Mouse (Mus musculus) myocyte (in vitro differentiated cells): ENCODE data around the gene Ppp1ca. TPM values are rescaled to one million over a fixed set of nuclear protein-coding genes. Genes with fewer than 3 reads are reported as not detected.

Source experiments
- H3K27me3 ChIP-seq: one replicate; pipeline ENCODE4 v1.6.1; 2011; ENCODE audit not compliant: control insufficient read depth, insufficient read depth, insufficient read length
- H3K36me3 ChIP-seq: one replicate; pipeline ENCODE4 v1.6.1; 2011; ENCODE audit not compliant: control insufficient read depth, insufficient read depth
- H3K4me2 ChIP-seq: one replicate; pipeline ENCODE4 v1.6.1; 2011; ENCODE audit warnings: low read depth, control low read depth
- H3K4me3 ChIP-seq: one replicate; pipeline ENCODE4 v1.5.1; 2011; ENCODE audit warnings: mild to moderate bottlenecking, control low read depth, moderate library complexity
- H3K79me2 ChIP-seq: one replicate; pipeline ENCODE4 v1.6.1; 2011; ENCODE audit not compliant: control insufficient read depth, insufficient read depth
- H3ac ChIP-seq: one replicate; pipeline ENCODE4 v1.6.1; 2011; ENCODE audit not compliant: control insufficient read depth, insufficient read length
- CEBPB ChIP-seq: IDR thresholded peaks from 2 replicates; pipeline ENCODE4 v1.6.1; 2011; ENCODE audit warnings: mild to moderate bottlenecking, moderate library complexity; ENCODE audit not compliant: poor library complexity, insufficient read depth, severe bottlenecking
- E2F4 ChIP-seq: IDR thresholded peaks from one replicate; pipeline ENCODE4 v1.6.1; 2011; ENCODE audit warnings: mild to moderate bottlenecking, control low read depth, moderate library complexity; ENCODE audit not compliant: insufficient read depth
- MAX ChIP-seq: IDR thresholded peaks from one replicate; pipeline ENCODE4 v1.6.1; 2011; ENCODE audit warnings: low read depth, mild to moderate bottlenecking, control low read depth
- MYOD1 ChIP-seq, 3 experiments: IDR thresholded peaks; one replicate each; pipeline ENCODE4 v1.6.1; 2011; ENCODE audit warnings: control low read depth in 2 of 3, low read depth in 2 of 3, mild to moderate bottlenecking in 2 of 3, moderate library complexity in 1 of 3; ENCODE audit not compliant: insufficient read length in 2 of 3, control insufficient read depth in 1 of 3
- MYOG ChIP-seq, 3 experiments: IDR thresholded peaks; one replicate each; pipeline ENCODE4 v1.6.1; 2011; ENCODE audit warnings: control low read depth in 2 of 3, low read depth in 2 of 3, mild to moderate bottlenecking in 2 of 3; ENCODE audit not compliant: insufficient read length in 2 of 3, control insufficient read depth in 1 of 3, insufficient read depth in 1 of 3
- POLR2A ChIP-seq: IDR thresholded peaks from one replicate; pipeline ENCODE4 v1.6.1; 2011; ENCODE audit warnings: low read depth, mild to moderate bottlenecking, control low read depth, moderate library complexity; ENCODE audit not compliant: insufficient read length
- POLR2AphosphoS2 ChIP-seq: IDR thresholded peaks from one replicate; pipeline ENCODE4 v1.6.1; 2011; ENCODE audit warnings: low read depth, control low read depth; ENCODE audit not compliant: insufficient read length
- REST ChIP-seq: IDR thresholded peaks from one replicate; pipeline ENCODE4 v1.6.1; 2011; ENCODE audit warnings: mild to moderate bottlenecking, control low read depth, moderate library complexity; ENCODE audit not compliant: insufficient read depth, insufficient read length
- SRF ChIP-seq: IDR thresholded peaks from one replicate; pipeline ENCODE4 v1.6.1; 2011; ENCODE audit warnings: low read depth; ENCODE audit not compliant: control insufficient read depth, insufficient read length
- TCF12 ChIP-seq: IDR thresholded peaks from one replicate; pipeline ENCODE4 v1.6.1; 2011; ENCODE audit warnings: mild to moderate bottlenecking, control low read depth; ENCODE audit not compliant: poor library complexity, insufficient read depth, severe bottlenecking
- TCF3 ChIP-seq: IDR thresholded peaks from one replicate; pipeline ENCODE4 v1.6.1; 2011; ENCODE audit warnings: low read depth, control low read depth; ENCODE audit not compliant: insufficient read length
- USF1 ChIP-seq: IDR thresholded peaks from one replicate; pipeline ENCODE4 v1.6.1; 2011; ENCODE audit warnings: low read depth, mild to moderate bottlenecking, control low read depth, moderate library complexity
- polyA plus RNA-seq: library from polyadenylated mRNA; unstranded; fragments of >200 nt; fragmentation: generic; extraction: Trizol; gene quantifications from one replicate; pipeline ENCODE4 v1.2.1, GENCODE M21; 2012; ENCODE audit warnings: missing spikeins

The Ppp1ca gene
- polyA plus RNA-seq, 1 experiment = 702 TPM

GRCm38 (mm10) chr19:4154437-4155222, 37.2 kb upstream of the Ppp1ca start:
- Histone ChIP-seq H3K4me3 (no peak overlapping the region), H3K79me2 (peaks cover 4% of the 10 kb centered on the region), H3ac (no peak overlapping the region), H3K27me3 (no peaks in the 10 kb centered on the region), H3K36me3 (peaks cover 13% of the 10 kb centered on the region), H3K4me2 (no peak overlapping the region)
- TF ChIP-seq CEBPB = no peak
- TF ChIP-seq POLR2A = peak; percentile 10
- peak; percentile 73 for TF ChIP-seq POLR2AphosphoS2

GRCm38 (mm10) chr19:4155223-4156072, 36.4 kb upstream of the Ppp1ca start:
- Histone ChIP-seq H3ac (no peak overlapping the region), H3K27me3 (no peaks in the 10 kb centered on the region), H3K4me3 (no peak overlapping the region), H3K4me2 (no peak overlapping the region), H3K79me2 (no peaks in the 10 kb centered on the region), H3K36me3 (peaks cover 14% of the 10 kb centered on the region)
- TF ChIP-seq MYOG (IDR thresholded peaks at IDR 0.05; ENCODE audit: control insufficient read depth in 1 of 3, insufficient read depth in 1 of 3, insufficient read length in 2 of 3, low read depth in 2 of 3) = no peak
- no peak for TF ChIP-seq POLR2A
- no peak for TF ChIP-seq POLR2AphosphoS2
- TF ChIP-seq TCF3 = no peak
- TF ChIP-seq MYOD1 (IDR thresholded peaks at IDR 0.05; ENCODE audit: control insufficient read depth in 1 of 3, insufficient read length in 2 of 3, low read depth in 2 of 3) = no peak
- no peak for TF ChIP-seq USF1
- no peak for TF ChIP-seq SRF
- no peak for TF ChIP-seq REST
- no peak for TF ChIP-seq MAX
- no peak for TF ChIP-seq E2F4
- no peak for TF ChIP-seq CEBPB
- TF ChIP-seq TCF12 = no peak

DNA sequence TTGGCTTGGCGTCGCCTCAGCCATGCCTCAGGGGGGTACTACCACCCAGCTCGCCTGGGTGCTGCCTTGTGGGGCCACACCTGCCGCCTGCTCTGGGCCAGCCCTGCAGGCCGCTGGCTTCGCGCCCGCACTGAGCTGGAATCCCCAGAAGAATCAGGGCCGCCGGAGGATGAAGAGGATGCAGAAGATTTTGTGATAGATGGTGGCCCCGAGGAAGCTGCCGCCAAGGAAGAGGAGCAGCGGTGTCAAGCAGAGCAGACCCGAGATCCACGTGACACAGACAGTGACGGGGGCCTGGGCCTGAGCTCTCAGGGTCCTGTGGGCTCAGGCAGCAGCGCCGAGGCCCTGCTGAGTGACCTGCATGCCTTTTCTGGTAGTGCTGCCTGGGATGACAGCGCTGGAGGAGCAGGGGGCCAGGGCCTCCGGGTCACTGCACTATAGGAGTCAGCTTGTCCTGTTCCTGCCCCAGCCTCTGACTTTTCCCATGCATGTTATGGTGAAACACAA, 35.7 kb upstream of the Ppp1ca start:
- peaks cover 12% of the 10 kb centered on the region for H3K36me3 ChIP-seq
- TF ChIP-seq POLR2A = peak; percentile 21
- TF ChIP-seq MYOD1 (IDR thresholded peaks at IDR 0.05; ENCODE audit: control insufficient read depth in 1 of 3, insufficient read length in 2 of 3, low read depth in 2 of 3) = peak in 1 of 3 experiments; percentile 8
- TF ChIP-seq MAX = no peak
- TF ChIP-seq SRF = no peak
- TF ChIP-seq MYOG (IDR thresholded peaks at IDR 0.05; ENCODE audit: control insufficient read depth in 1 of 3, insufficient read depth in 1 of 3, insufficient read length in 2 of 3, low read depth in 2 of 3) = peak in 1 of 3 experiments; percentile 9
- no peak for TF ChIP-seq USF1
- no peak for TF ChIP-seq CEBPB
- no peak for TF ChIP-seq TCF3
- peak; percentile 47 for TF ChIP-seq POLR2AphosphoS2
- TF ChIP-seq TCF12 = no peak
- TF ChIP-seq REST = no peak
- no peak for TF ChIP-seq E2F4
- no peak overlapping the region for H3ac ChIP-seq
- no peak overlapping the region for H3K4me2 ChIP-seq
- no peak overlapping the region for H3K4me3 ChIP-seq
- H3K27me3 ChIP-seq = no peaks in the 10 kb centered on the region
- H3K79me2 ChIP-seq = no peaks in the 10 kb centered on the region

- no peak overlapping the region for H3K4me3 ChIP-seq
- no peak overlapping the region for H3ac ChIP-seq
- no peaks in the 10 kb centered on the region for H3K27me3 ChIP-seq
- H3K36me3 ChIP-seq = peaks cover 15% of the 10 kb centered on the region
- H3K4me2 ChIP-seq = no peak overlapping the region
- TF ChIP-seq SRF = no peak
- TF ChIP-seq TCF12 = no peak
- no peak for TF ChIP-seq USF1
- no peak for TF ChIP-seq MYOG (IDR thresholded peaks at IDR 0.05; ENCODE audit: control insufficient read depth in 1 of 3, insufficient read depth in 1 of 3, insufficient read length in 2 of 3, low read depth in 2 of 3)
- no peak for TF ChIP-seq CEBPB
- TF ChIP-seq E2F4 = no peak
- no peak for TF ChIP-seq TCF3
- no peak for TF ChIP-seq POLR2A
- no peak for TF ChIP-seq POLR2AphosphoS2
- TF ChIP-seq MYOD1 (IDR thresholded peaks at IDR 0.05; ENCODE audit: control insufficient read depth in 1 of 3, insufficient read length in 2 of 3, low read depth in 2 of 3) = no peak
- TF ChIP-seq REST = no peak
- no peak for TF ChIP-seq MAX
- peaks cover under 1% of the 10 kb centered on the region for H3K79me2 ChIP-seq
These were observed 35.1 kb upstream of the Ppp1ca start for GRCm38 (mm10) chr19:4156771-4157170.
